Mouse (Mus musculus): Measurements from ENCODE around the gene Gm21985.

The Gm21985 gene

GRCm38 (mm10) chr2:112454125-112454861 is 188.2 kb downstream of the Gm21985 start:
- in situ Hi-C loops (cut with MboI; ENCODE audit: low sequenced_read_pairs), result no loop called here

- in situ Hi-C loops (cut with MboI; ENCODE audit: low sequenced_read_pairs), result no loop called here
Observed at GRCm38 (mm10) chr2:112454862-112455564, 188.9 kb downstream of the Gm21985 start, which contains the start of gene Emc7. Emc7 (plus strand) TSS chr2:112454997.

Data from CH12F3 (cell line).